Mouse (Mus musculus) fat pad, adult 2 months (tissue): ENCODE results near the gene Rcor2.
A peak's percentile ranks its signal among the peaks of the same experiment; 100 is the strongest.

Experiments
- DNase-seq: peaks from one replicate; pipeline ENCODE4 v3.0.0-alpha.2; 2011; ENCODE audit warnings: low read depth, low spot score; ENCODE audit errors: extremely low read depth

Gene Rcor2

DNA sequence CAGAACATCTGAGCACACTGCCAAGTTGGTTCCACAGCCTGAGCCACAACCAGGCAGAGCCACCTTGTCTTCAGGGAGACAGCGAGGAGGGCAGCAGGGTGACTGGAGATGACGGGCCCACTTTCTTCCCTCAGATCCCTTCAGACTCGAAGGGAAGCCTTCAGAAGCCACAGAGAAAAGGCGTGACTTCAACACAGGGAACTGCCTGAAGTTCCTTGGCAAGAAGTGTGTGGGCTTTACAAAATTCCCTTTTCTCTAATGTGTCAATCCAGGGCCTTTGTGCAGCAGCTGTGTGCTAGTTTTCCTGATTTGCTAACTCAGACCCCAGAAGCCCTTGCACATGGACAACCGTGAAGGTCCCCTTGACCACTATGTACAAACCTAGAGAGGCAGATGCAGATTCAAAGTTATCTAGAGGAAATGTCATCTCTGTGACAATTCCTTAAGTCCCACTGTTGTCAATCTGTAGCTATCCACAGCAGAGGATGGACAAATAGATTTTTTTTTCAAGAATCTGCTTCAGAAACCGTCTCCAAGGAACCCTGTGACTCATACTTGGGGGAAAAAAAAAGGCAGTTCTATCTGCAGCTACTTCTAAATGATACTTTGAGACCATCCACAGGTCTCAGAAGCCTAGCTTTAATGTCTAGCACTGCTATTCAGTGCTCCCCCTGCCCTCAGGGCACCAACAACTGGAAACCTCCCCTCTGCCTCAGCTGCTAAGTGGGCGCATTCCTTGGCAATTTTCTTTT, 25.0 kb downstream of the Rcor2 start:
- no peak for DNase-seq

DNA sequence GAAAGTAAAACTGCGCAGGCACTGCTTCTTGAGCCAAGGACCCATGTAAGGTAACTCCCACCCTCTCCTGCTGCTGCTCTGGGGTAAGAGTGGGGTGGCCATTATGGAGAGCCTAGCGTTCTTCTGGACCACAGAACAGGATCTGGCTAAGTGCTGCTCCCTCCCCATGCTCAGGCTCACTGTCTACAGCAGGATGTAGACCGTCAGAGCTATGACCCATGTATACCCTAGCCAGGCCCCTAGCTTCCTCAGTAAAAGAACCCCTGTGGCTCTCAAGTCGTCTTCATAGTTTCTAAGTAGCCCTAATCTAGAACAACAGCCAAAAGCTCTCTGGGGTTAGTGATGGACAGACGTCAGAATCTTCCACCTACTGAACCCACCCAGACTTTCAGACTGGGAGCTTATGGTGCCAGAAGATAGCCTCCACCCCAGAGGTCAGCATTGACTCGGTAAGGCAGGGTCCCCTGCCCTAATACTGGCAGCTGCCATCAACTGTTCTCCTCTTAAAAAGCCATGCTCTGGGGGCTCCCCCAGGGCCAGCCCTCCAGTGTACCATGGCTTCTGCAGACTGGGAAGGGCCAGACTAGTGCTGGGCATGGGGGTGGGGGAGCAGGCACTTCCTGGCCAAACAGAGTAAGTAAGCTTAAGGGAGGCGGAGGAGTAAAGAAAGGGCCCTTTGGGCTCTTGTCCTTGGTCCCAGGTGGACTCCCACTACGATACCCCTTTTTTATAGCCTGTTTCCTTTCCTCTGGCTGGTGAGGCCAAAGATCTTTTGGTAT, 27.2 kb downstream of the Rcor2 start:
- DNase-seq = no peak

DNA sequence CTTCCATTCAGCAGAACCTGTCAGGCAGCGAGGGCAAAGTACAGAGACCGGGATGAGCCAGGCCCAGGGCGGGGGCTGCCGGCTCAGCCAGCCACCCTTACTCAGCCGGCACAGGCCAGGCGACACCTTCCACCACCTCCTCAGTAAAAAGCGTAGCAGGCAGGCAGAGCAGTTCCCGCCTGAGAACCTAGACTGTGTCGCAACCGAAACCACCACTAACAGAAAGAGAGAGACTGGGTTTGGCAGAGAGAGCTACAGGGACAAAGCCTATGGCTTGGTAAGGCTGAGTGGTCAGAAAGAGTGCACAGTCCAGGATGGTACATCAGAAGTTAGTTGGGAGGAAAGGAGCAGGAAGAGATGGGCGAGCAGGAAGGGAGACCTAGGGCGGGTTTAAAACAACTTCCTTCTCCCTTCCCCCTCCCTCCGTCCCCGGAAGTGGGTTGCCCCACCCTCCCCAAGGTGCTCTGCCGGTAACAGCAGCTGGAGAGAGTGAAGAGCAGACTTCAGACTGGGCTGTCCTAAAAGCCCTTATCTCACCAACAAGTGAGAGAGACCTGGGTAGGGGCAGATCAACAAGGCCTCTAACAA, 28.0 kb downstream of the Rcor2 start:
- DNase-seq = no peak

GRCm38 (mm10) chr19:7295959-7296358, 28.8 kb downstream of the Rcor2 start:
- DNase-seq = no peak

- DNase-seq = no peak
Measured at GRCm38 (mm10) chr19:7299052-7299451, 31.9 kb downstream of the Rcor2 start.

- DNase-seq = no peak
Measured at GRCm38 (mm10) chr19:7300078-7300477, 33.0 kb downstream of the Rcor2 start.

- no peak for DNase-seq
Measured at GRCm38 (mm10) chr19:7301647-7302492, 34.7 kb downstream of the Rcor2 start.

DNA sequence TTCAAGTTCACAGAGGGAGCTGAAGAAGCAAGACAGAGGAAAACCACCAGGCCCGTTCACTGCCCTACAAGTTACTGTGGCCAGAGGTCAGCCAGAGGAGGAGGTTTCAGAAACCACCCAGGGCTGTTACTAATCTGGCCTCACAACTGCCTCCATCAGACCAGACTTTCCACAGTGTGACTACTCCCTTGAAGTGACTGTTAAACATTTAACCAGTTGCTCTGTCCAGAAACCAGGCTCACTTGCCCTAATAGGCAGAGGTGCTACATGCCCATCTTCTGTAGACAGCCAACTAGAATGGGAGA, 35.3 kb downstream of the Rcor2 start:
- no peak for DNase-seq

DNA sequence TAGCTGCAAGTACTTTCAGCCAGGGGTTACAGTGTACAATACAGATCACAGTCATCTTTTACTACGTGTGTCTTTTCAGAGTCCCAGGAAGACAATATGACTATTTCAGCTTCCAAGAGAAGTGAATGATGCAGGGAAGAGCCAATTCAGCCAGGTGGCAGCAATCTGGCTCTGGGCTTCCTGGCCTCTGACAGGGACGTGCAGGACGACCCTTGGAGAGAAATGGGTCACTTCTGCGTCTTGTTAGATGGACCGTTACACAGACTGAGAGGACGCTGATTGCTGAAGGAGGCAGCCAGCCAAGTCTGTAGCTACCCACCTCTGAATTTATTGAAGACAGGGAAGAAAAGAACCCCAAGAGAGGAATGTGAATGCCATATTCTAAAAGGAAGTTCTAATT, 36.7 kb downstream of the Rcor2 start:
- DNase-seq = no peak

- no peak for DNase-seq
Measured at GRCm38 (mm10) chr19:7304801-7305200, 37.7 kb downstream of the Rcor2 start.

GRCm38 (mm10) chr19:7305380-7306310, 38.5 kb downstream of the Rcor2 start:
- no peak for DNase-seq

- DNase-seq = no peak
Measured at GRCm38 (mm10) chr19:7306968-7307367, 39.8 kb downstream of the Rcor2 start.

DNA sequence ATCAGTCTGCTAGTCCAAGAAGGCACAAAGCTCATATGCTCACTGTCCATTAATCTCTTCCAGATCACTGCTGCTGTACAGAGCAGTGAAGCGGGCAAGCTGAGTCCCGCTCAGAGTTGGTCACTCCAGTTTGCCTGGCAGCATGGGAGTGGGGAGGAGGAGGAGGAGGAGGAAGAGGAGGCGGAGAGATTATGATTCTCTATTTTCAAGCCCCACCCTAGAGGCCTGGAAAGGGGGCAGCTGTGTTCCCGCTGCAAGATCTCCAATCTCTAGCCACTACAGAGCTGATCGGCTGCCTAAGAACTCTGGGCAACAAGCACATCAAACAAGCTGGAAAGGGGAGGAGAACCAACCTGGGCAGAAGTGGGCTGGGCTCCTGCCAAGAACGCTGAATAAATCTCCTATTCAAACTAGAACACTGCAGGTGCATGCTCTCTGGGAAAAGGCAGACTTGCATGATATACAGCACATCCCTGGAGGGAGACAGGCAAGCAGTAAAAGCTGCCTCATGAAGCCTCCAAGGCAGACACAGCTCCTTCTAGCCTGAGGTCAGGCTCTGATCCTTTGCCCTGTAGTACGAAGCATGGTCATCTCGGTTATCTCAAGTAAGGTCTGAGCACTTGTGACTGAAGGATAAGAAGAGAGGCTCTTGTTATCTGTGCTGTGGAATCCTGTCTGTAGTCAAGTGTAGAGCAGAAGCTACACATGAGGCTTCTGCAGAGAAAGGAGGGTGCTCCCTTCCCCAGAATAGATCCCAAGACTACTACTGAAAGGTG, 41.1 kb downstream of the Rcor2 start:
- DNase-seq = peak; percentile 76

- DNase-seq = no peak
Measured at GRCm38 (mm10) chr19:7309738-7310330, 42.7 kb downstream of the Rcor2 start.

DNA sequence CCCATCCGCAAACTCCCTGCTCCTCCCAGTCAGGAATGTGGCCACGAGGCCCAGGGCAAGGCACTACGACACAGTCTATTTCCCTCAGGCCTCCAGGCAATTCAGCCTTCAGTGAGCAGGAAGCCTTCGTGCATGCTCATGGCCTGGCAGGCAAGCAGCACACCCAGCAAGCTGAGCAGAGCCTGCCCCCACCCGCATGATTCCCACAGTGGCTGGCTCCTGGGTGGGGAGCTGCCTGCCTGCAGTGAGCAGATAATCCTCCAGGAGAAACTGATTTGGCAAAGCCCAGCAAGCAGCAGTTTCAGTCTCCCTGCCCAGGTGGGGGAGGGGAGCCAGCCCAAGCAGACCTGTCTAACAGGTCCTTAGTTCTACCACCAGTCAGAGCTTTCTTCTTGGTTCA, 43.6 kb downstream of the Rcor2 start:
- no peak for DNase-seq

GRCm38 (mm10) chr19:7311306-7311705, 44.2 kb downstream of the Rcor2 start:
- DNase-seq = no peak

- no peak for DNase-seq
Measured at GRCm38 (mm10) chr19:7313660-7314059, 46.5 kb downstream of the Rcor2 start.

DNA sequence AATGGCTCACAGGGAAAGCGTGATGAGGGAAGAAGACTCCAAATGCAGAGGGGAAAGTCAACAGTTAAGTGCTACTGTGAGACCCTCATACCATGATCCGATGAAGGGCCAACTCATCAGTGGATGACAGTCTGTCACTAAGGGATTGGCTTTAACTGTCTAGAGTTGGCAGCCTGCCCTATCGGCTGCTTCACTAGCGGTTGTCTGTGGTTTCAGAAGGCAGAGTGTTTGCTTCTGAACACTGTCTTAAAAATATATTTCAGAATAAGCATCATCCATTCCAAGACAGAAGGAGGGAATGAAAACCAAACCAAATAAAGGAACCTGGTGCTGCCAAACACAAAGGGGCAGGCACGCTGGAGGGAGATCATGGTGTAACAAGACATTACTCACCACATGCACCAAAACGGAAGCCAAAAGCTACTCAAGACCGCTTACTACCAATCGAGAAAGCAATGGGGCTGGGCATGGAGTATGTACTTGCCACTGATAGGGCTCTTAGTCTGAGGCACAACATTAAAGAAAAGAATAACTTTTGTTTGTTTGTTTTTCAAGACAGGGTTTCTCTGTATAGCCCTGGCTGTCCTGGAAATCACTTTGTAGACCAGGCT, 48.0 kb downstream of the Rcor2 start:
- no peak for DNase-seq

DNA sequence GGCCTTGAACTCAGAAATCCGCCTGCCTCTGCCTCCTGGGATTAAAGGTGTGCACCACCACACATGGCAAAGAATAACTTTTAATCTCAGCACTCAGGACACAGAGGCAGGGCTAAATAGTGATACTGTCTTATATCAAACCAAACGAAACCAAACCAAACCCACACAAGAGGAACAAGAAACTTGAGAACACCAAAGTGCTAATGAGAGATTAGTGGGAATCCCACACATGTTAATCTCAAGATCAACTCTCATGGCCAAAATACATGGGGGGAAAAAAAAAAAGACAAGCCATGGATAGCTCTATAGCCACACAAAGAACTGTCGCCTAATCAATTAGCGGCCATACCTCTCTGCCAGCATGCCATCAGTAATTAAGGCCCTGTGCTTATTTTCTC, 48.5 kb downstream of the Rcor2 start:
- no peak for DNase-seq
